Mouse (Mus musculus) erythroblast, embryonic 14.5 days (primary cell): ENCODE measurements around the gene Oas1e.

ENCODE experiments used
- GATA1 ChIP-seq: IDR thresholded peaks from 2 replicates; pipeline ENCODE4 v1.6.1; 2012; ENCODE audit warnings: low read length, inconsistent platforms, mixed read lengths
- TAL1 ChIP-seq: IDR thresholded peaks from 3 replicates; pipeline ENCODE4 v1.6.1; 2012; ENCODE audit warnings: low read length, inconsistent platforms, mixed read lengths

GRCm38 (mm10) chr5:120754215-120754614 is 41.1 kb downstream of the Oas1e start:
- TF ChIP-seq GATA1: no peak
- TF ChIP-seq TAL1: no peak
